ENCODE assay signal across 11 mouse cellular contexts in genomic region chr12:112542257-112542919, GRCm38 (mm10). TPM values are rescaled to one million over a fixed set of nuclear protein-coding genes. Genes with fewer than 3 reads are reported as not detected.
A peak's percentile ranks its signal among the peaks of the same experiment; 100 is the strongest.
DNase-seq lines count a peak whose midpoint lies in the region; ATAC-seq and TF ChIP-seq lines count a peak whose summit lies in the region.
"Had no signal": no experiment of that assay in that cellular context is flagged by ENCODE, and none has a peak within 500 bp of the region (broad histone marks: within the 10 kb centered on the region; RNA-seq: fewer than 3 reads in every experiment).

No protein-coding gene starts in this region.

- no peak for TF ChIP-seq CTCF in cerebellum, adult 2 months (IDR thresholded peaks at IDR 0.05; ENCODE audit: borderline replicate concordance, insufficient read depth, low read depth, low read length)

- H3K36me3 ChIP-seq in heart, embryonic 10.5 days = no peaks in the 10 kb centered on the region
- H3K36me3 ChIP-seq in heart, embryonic 11.5 days (ENCODE audit: control insufficient read depth, insufficient read depth, low read length) = no peaks in the 10 kb centered on the region
- H3K36me3 ChIP-seq in hindbrain, embryonic 14.5 days (replicated peaks; ENCODE audit: control insufficient read depth, insufficient read depth) = no peaks in the 10 kb centered on the region
- H3K36me3 ChIP-seq in neural tube, embryonic 15.5 days = no peaks in the 10 kb centered on the region
- H3K36me3 ChIP-seq: liver, embryonic 13.5 days had no signal

- H3K4me1 ChIP-seq in heart, embryonic 10.5 days = peaks cover 52% of the 10 kb centered on the region
- peaks cover 18% of the 10 kb centered on the region for H3K4me1 ChIP-seq in heart, embryonic 11.5 days (ENCODE audit: control insufficient read depth, insufficient read depth, low read length)
- H3K4me1 ChIP-seq in hindbrain, embryonic 14.5 days (replicated peaks; ENCODE audit: control insufficient read depth, insufficient read depth, low read length) = peaks cover 33% of the 10 kb centered on the region
- peaks cover 33% of the 10 kb centered on the region for H3K4me1 ChIP-seq in neural tube, embryonic 15.5 days
- no peaks in the 10 kb centered on the region for H3K4me1 ChIP-seq in cerebellum, adult 2 months (ENCODE audit: control insufficient read depth, insufficient read depth, low read length)
- H3K4me1 ChIP-seq: liver, embryonic 13.5 days had no signal

- WGBS in heart, embryonic 10.5 days = 73% methylated on average over 13 of the region's 13 CpGs
- 66% methylated on average over 13 of the region's 13 CpGs for WGBS in heart, embryonic 11.5 days (ENCODE audit: insufficient replicate concordance)
- WGBS in hindbrain, embryonic 14.5 days = 25% methylated on average over 13 of the region's 13 CpGs
- WGBS in neural tube, embryonic 15.5 days = 44% methylated on average over 13 of the region's 13 CpGs
- WGBS in cerebellum, adult 2 months = 70% methylated on average over 13 of the region's 13 CpGs

- no peak overlapping the region; the same call in 1 of the 2 replicates for H3K4me3 ChIP-seq in heart, embryonic 10.5 days
- H3K4me3 ChIP-seq in heart, embryonic 11.5 days (ENCODE audit: low read depth, low read length) = no peak overlapping the region
- H3K4me3 ChIP-seq in hindbrain, embryonic 14.5 days (replicated peaks; ENCODE audit: low read length) = no peak overlapping the region
- no peak overlapping the region for H3K4me3 ChIP-seq in neural tube, embryonic 15.5 days (replicated peaks)
- no peak overlapping the region for H3K4me3 ChIP-seq in cerebellum, adult 2 months (replicated peaks; ENCODE audit: insufficient read depth, low read depth, low read length)
- H3K4me3 ChIP-seq: erythroblast, embryonic 14.5 days; liver, embryonic 13.5 days had no signal

- no peak for ATAC-seq in heart, embryonic 11.5 days (replicated peaks; ENCODE audit: insufficient number of reproducible peaks, low FRiP score, low TSS enrichment)
- peak; percentile 26; the same call in 1 of the 2 replicates for ATAC-seq in hindbrain, embryonic 14.5 days (ENCODE audit: low FRiP score)
- peak; percentile 25; the same call in 1 of the 2 replicates for ATAC-seq in neural tube, embryonic 15.5 days (ENCODE audit: low FRiP score)

- peak overlapping the region; percentile 52; the same call in 1 of the 2 replicates for H3K27ac ChIP-seq in heart, embryonic 10.5 days
- no peak overlapping the region for H3K27ac ChIP-seq in heart, embryonic 11.5 days (ENCODE audit: low read depth, low read length)
- peak overlapping the region; percentile 52 for H3K27ac ChIP-seq in hindbrain, embryonic 14.5 days
- H3K27ac ChIP-seq in neural tube, embryonic 15.5 days (replicated peaks) = no peak overlapping the region
- H3K27ac ChIP-seq in cerebellum, adult 2 months (ENCODE audit: insufficient read depth, low read length) = no peak overlapping the region
- H3K27ac ChIP-seq: liver, embryonic 13.5 days had no signal

- H3K27me3 ChIP-seq in heart, embryonic 10.5 days (ENCODE audit: insufficient read depth, poor library complexity, severe bottlenecking) = peaks cover 15% of the 10 kb centered on the region
- H3K27me3 ChIP-seq in heart, embryonic 11.5 days (ENCODE audit: control insufficient read depth, insufficient read depth, low read length) = peaks cover 1% of the 10 kb centered on the region
- peaks cover 5% of the 10 kb centered on the region; the same call in 1 of the 2 replicates for H3K27me3 ChIP-seq in hindbrain, embryonic 14.5 days (ENCODE audit: control insufficient read depth, insufficient read depth, low read length)
- H3K27me3 ChIP-seq in neural tube, embryonic 15.5 days (replicated peaks) = peaks cover 6% of the 10 kb centered on the region
- no peaks in the 10 kb centered on the region for H3K27me3 ChIP-seq in cerebellum, adult 2 months (ENCODE audit: control insufficient read depth, insufficient read depth, low read length)

- no peak for TF ChIP-seq POLR2A in cerebellum, adult 2 months (IDR thresholded peaks at IDR 0.05; ENCODE audit: borderline replicate concordance, insufficient read depth, low read length)

- intact Hi-C loops in heart, postnatal 14 days (cut with DNase I) = loop anchor here (2.0 to 5.0 kb wide), 4 partner anchors 46 to 428 kb away; no protein-coding TSS in a partner anchor

- H3K4me2 ChIP-seq in heart, embryonic 11.5 days = no peak overlapping the region
- no peak overlapping the region for H3K4me2 ChIP-seq in hindbrain, embryonic 14.5 days (replicated peaks)
- H3K4me2 ChIP-seq in neural tube, embryonic 15.5 days = no peak overlapping the region
- H3K4me2 ChIP-seq: liver, embryonic 13.5 days had no signal

- DNase-seq in heart, embryonic 10.5 days (ENCODE audit: low spot score) = no peak
- DNase-seq in hindbrain, embryonic 14.5 days (ENCODE audit: low spot score) = no peak
- DNase-seq in kidney, postnatal 14 days = peak; percentile 36
- no peak for DNase-seq in spleen, adult 18-20 months
- DNase-seq in cerebellum, adult 2 months = no peak
- DNase-seq in heart, postnatal 14 days = no peak

- no peak overlapping the region for H3K9ac ChIP-seq in heart, embryonic 11.5 days (ENCODE audit: low read depth, low read length)
- H3K9ac ChIP-seq in hindbrain, embryonic 14.5 days = peak overlapping the region; percentile 33
- no peak overlapping the region for H3K9ac ChIP-seq in neural tube, embryonic 15.5 days (replicated peaks)
- H3K9ac ChIP-seq: liver, embryonic 13.5 days had no signal

- no peaks in the 10 kb centered on the region for H3K9me3 ChIP-seq in heart, embryonic 10.5 days
- H3K9me3 ChIP-seq in heart, embryonic 11.5 days (replicated peaks; ENCODE audit: control insufficient read depth, low read length) = no peaks in the 10 kb centered on the region
- H3K9me3 ChIP-seq in hindbrain, embryonic 14.5 days (ENCODE audit: control insufficient read depth, low read length) = no peaks in the 10 kb centered on the region
- H3K9me3 ChIP-seq in neural tube, embryonic 15.5 days (replicated peaks) = no peaks in the 10 kb centered on the region
- H3K9me3 ChIP-seq: liver, embryonic 13.5 days had no signal

RNA-seq across cellular contexts. Expression of gene Tmem179, which starts 25.8 kb away (rescaled TPM):
- 1.2 and 1.5 TPM in 2 replicates for polyA plus RNA-seq in heart, embryonic 10.5 days (2016; fragmentation: Nextera tagmentation; extraction: Ambion mirVana)
- polyA plus RNA-seq in heart, embryonic 11.5 days (2014; fragmentation: Nextera tagmentation; extraction: Ambion mirVana) = 0.69 and 0.73 TPM in 2 replicates
- polyA plus RNA-seq in hindbrain, embryonic 14.5 days (2014; fragmentation: Nextera tagmentation; extraction: Ambion mirVana) = 64.6 and 72.2 TPM in 2 replicates
- 69.0 and 84.0 TPM in 2 replicates for polyA plus RNA-seq in neural tube, embryonic 15.5 days (2015; fragmentation: Nextera tagmentation; extraction: Ambion mirVana)
- polyA plus RNA-seq in cerebellum, adult 2 months (2012; rRNA removed) = 51.7 and 71.0 TPM in 2 replicates
- not detected for total RNA-seq in heart, postnatal 14 days (2021)
- total RNA-seq: heart, adult 8-10 months had no signal
- polyA plus RNA-seq: erythroblast, embryonic 14.5 days had no signal

RNA-seq across cellular contexts. Expression of gene Inf2, which starts 46.2 kb away (rescaled TPM):
- 3.5 and 5.6 TPM in 2 replicates for polyA plus RNA-seq in heart, embryonic 10.5 days (2016; fragmentation: Nextera tagmentation; extraction: Ambion mirVana)
- polyA plus RNA-seq in heart, embryonic 11.5 days (2014; fragmentation: Nextera tagmentation; extraction: Ambion mirVana) = 3.2 and 3.8 TPM in 2 replicates
- polyA plus RNA-seq in hindbrain, embryonic 14.5 days (2014; fragmentation: Nextera tagmentation; extraction: Ambion mirVana) = 1.0 and 1.5 TPM in 2 replicates
- polyA plus RNA-seq in neural tube, embryonic 15.5 days (2015; fragmentation: Nextera tagmentation; extraction: Ambion mirVana) = 1.7 and 2.5 TPM in 2 replicates
- 34.9 and 41.8 TPM in 2 replicates for polyA plus RNA-seq in cerebellum, adult 2 months (2012; rRNA removed)
- 10 to 100 TPM; 19.8 to 21.5 TPM for total RNA-seq in heart, postnatal 14 days (2021)

RNA-seq across cellular contexts. Expression of gene A530016L24Rik, which starts 53.1 kb away (rescaled TPM):
- polyA plus RNA-seq in heart, embryonic 10.5 days (2016; fragmentation: Nextera tagmentation; extraction: Ambion mirVana) = 5.6 and 12.4 TPM in 2 replicates
- 8.7 and 8.9 TPM in 2 replicates for polyA plus RNA-seq in heart, embryonic 11.5 days (2014; fragmentation: Nextera tagmentation; extraction: Ambion mirVana)
- 0.18 and 0.19 TPM in 2 replicates for polyA plus RNA-seq in hindbrain, embryonic 14.5 days (2014; fragmentation: Nextera tagmentation; extraction: Ambion mirVana)
- 0.06 and 0.20 TPM in 2 replicates for polyA plus RNA-seq in neural tube, embryonic 15.5 days (2015; fragmentation: Nextera tagmentation; extraction: Ambion mirVana)
- polyA plus RNA-seq in cerebellum, adult 2 months (2012; rRNA removed) = 0.08 TPM in 1 of 2 replicates, not detected in the other
- total RNA-seq in heart, postnatal 14 days (2021) = 10 to 100 TPM; 15.7 to 20.7 TPM

Comparison
In these comparisons a context has a peak if more than half of its experiments do, and no peak if none do; other contexts are left out.
1. H3K27ac ChIP-seq: peak in heart, embryonic 10.5 days (single experiment) and hindbrain, embryonic 14.5 days (single experiment); none in heart, embryonic 11.5 days (single experiment), neural tube, embryonic 15.5 days (single experiment) and cerebellum, adult 2 months (single experiment).
2. RNA of gene Tmem179, which starts 25.8 kb away (polyA plus RNA-seq): 69.0 to 84.0 TPM in neural tube, embryonic 15.5 days, 51.7 to 71.0 TPM in cerebellum, adult 2 months and 64.6 to 72.2 TPM in hindbrain, embryonic 14.5 days; 1.2 to 1.5 TPM in heart, embryonic 10.5 days and 0.69 to 0.73 TPM in heart, embryonic 11.5 days; every median in the first group is over 10 times any median in the second.